Mouse (Mus musculus) lung, adult 2 months (tissue): Measurements from ENCODE around the gene Opn1sw.

ENCODE experiments used
- CTCF ChIP-seq: fragments of 200-500 bp; IDR thresholded peaks from 2 replicates; pipeline ENCODE4 v1.5.1; 2011; ENCODE audit warnings: mild to moderate bottlenecking, low read length, control low read depth; ENCODE audit not compliant: insufficient read depth
- POLR2A ChIP-seq: fragments of 200-500 bp; IDR thresholded peaks from 2 replicates; pipeline ENCODE4 v1.6.1; 2011; ENCODE audit warnings: low read depth, mild to moderate bottlenecking, control low read depth, low read length, borderline replicate concordance; ENCODE audit errors: extremely low read depth

DNA sequence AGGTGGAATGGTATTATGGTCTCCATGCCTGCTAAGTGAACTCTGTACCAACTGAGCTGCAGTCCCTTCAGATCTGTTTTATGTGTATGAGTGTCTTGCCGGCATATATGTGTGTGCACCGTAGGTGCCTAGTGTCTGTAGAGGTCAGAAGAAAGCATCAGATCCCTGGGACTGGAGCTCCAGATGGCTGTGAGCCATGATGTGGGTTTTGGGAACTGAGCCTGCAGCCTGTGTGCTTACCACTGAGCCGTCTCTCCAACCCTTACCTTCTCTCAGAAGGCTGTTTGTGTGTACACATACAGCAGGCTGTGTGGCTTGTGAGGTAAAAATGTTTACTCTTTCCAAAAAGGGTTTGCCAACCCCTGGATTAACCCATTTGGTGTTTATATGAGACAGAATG, 28.9 kb downstream of the Opn1sw start:
- TF ChIP-seq CTCF: no peak
- TF ChIP-seq POLR2A: no peak
